ENCODE assay signal across 18 mouse cellular contexts in genomic region chr1:134231270-134231669, GRCm38 (mm10). TPM values are rescaled to one million over a fixed set of nuclear protein-coding genes. Genes with fewer than 3 reads are reported as not detected.
DNase-seq lines count a peak whose midpoint lies in the region; ATAC-seq and TF ChIP-seq lines count a peak whose summit lies in the region.
"Had no signal": no experiment of that assay in that cellular context is flagged by ENCODE, and none has a peak within 500 bp of the region (broad histone marks: within the 10 kb centered on the region; RNA-seq: fewer than 3 reads in every experiment).

No protein-coding gene starts in this region.

- DNase-seq in neural tube, embryonic 10.5 days (ENCODE audit: extremely low spot score, low spot score), result no peak
- peak; percentile 63 for DNase-seq in heart, postnatal 4 days
- DNase-seq: forebrain, postnatal 0 days; gastrocnemius, postnatal 14 days; lung, embryonic 14.5 days; thymus, postnatal 4 days had no signal

- peaks cover 43% of the 10 kb centered on the region for H3K4me1 ChIP-seq in forebrain, embryonic 16.5 days (replicated peaks; ENCODE audit: control insufficient read depth, insufficient read depth, low read length)
- peaks cover 35% of the 10 kb centered on the region for H3K4me1 ChIP-seq in forebrain, embryonic 13.5 days
- H3K4me1 ChIP-seq in neural tube, embryonic 15.5 days, result peaks cover 63% of the 10 kb centered on the region
- peaks cover 8% of the 10 kb centered on the region for H3K4me1 ChIP-seq in cortical plate, adult 2 months (ENCODE audit: control insufficient read depth, insufficient read depth, low read length)
- peaks cover 25% of the 10 kb centered on the region for H3K4me1 ChIP-seq in kidney, embryonic 14.5 days (ENCODE audit: control insufficient read depth, insufficient read depth, low read length)

- no peak for ATAC-seq in forebrain, embryonic 16.5 days
- ATAC-seq in forebrain, embryonic 13.5 days, result no peak
- ATAC-seq in neural tube, embryonic 15.5 days (ENCODE audit: low FRiP score), result no peak
- ATAC-seq in megakaryocyte-erythroid progenitor cell, adult 5-6 weeks (replicated peaks; ENCODE audit: low FRiP score, low TSS enrichment, poor library complexity, severe bottlenecking), result no peak
- ATAC-seq in kidney, embryonic 14.5 days (ENCODE audit: low FRiP score, low TSS enrichment), result no peak
- ATAC-seq: forebrain, postnatal 0 days had no signal

- no peak for TF ChIP-seq POLR2A in cortical plate, adult 2 months (IDR thresholded peaks at IDR 0.05; ENCODE audit: extremely low read depth, insufficient read depth, low read length)

- TF ChIP-seq CTCF in cortical plate, adult 2 months (IDR thresholded peaks at IDR 0.05; ENCODE audit: extremely low read depth, insufficient read depth, low read length), result no peak

- H3K4me2 ChIP-seq in forebrain, embryonic 16.5 days (ENCODE audit: low read length), result peak overlapping the region; percentile 23; the same call in 1 of the 2 replicates
- H3K4me2 ChIP-seq in forebrain, embryonic 13.5 days, result no peak overlapping the region
- 0 out of 2 replicates have a peak overlapping the region, but pooled peaks have one; percentile 13 for H3K4me2 ChIP-seq in neural tube, embryonic 15.5 days
- H3K4me2 ChIP-seq in kidney, embryonic 14.5 days (replicated peaks; ENCODE audit: low read depth, low read length), result no peak overlapping the region
- H3K4me2 ChIP-seq: embryonic facial prominence, embryonic 15.5 days; limb, embryonic 15.5 days; lung, embryonic 14.5 days; stomach, embryonic 15.5 days had no signal

- H3K9ac ChIP-seq in forebrain, embryonic 16.5 days (replicated peaks; ENCODE audit: low read depth, low read length), result no peak overlapping the region
- no peak overlapping the region for H3K9ac ChIP-seq in forebrain, embryonic 13.5 days
- H3K9ac ChIP-seq in neural tube, embryonic 15.5 days (replicated peaks), result no peak overlapping the region
- H3K9ac ChIP-seq in kidney, embryonic 14.5 days (ENCODE audit: low read depth, low read length), result no peak overlapping the region
- H3K9ac ChIP-seq: embryonic facial prominence, embryonic 15.5 days; forebrain, postnatal 0 days; limb, embryonic 15.5 days; lung, embryonic 14.5 days; stomach, embryonic 15.5 days had no signal

- peaks cover 14% of the 10 kb centered on the region; the same call in 1 of the 2 replicates for H3K27me3 ChIP-seq in forebrain, embryonic 16.5 days (replicated peaks; ENCODE audit: control insufficient read depth, insufficient read depth, low read length)
- peaks cover 33% of the 10 kb centered on the region for H3K27me3 ChIP-seq in forebrain, embryonic 13.5 days
- peaks cover 7% of the 10 kb centered on the region; the same call in 1 of the 2 replicates for H3K27me3 ChIP-seq in neural tube, embryonic 15.5 days (replicated peaks)
- H3K27me3 ChIP-seq in kidney, embryonic 14.5 days (ENCODE audit: control insufficient read depth, insufficient read depth, low read length), result peaks cover 27% of the 10 kb centered on the region

- no peaks in the 10 kb centered on the region for H3K9me3 ChIP-seq in forebrain, embryonic 16.5 days (ENCODE audit: control insufficient read depth, low read length)
- no peaks in the 10 kb centered on the region for H3K9me3 ChIP-seq in forebrain, embryonic 13.5 days (replicated peaks)
- H3K9me3 ChIP-seq in neural tube, embryonic 15.5 days (replicated peaks), result no peaks in the 10 kb centered on the region
- H3K9me3 ChIP-seq in kidney, embryonic 14.5 days (ENCODE audit: control insufficient read depth, low read length), result no peaks in the 10 kb centered on the region
- H3K9me3 ChIP-seq: embryonic facial prominence, embryonic 15.5 days; limb, embryonic 15.5 days; megakaryocyte, embryonic 14.5 days; stomach, embryonic 15.5 days had no signal

- no peak overlapping the region for H3K27ac ChIP-seq in forebrain, embryonic 16.5 days (ENCODE audit: low read length)
- H3K27ac ChIP-seq in forebrain, embryonic 13.5 days, result no peak overlapping the region
- H3K27ac ChIP-seq in neural tube, embryonic 15.5 days (replicated peaks), result no peak overlapping the region
- no peak overlapping the region for H3K27ac ChIP-seq in cortical plate, adult 2 months (ENCODE audit: insufficient read depth, low read length)
- no peak overlapping the region for H3K27ac ChIP-seq in kidney, embryonic 14.5 days (ENCODE audit: low read depth, low read length)
- H3K27ac ChIP-seq: embryonic facial prominence, embryonic 15.5 days; limb, embryonic 15.5 days; stomach, embryonic 15.5 days had no signal

- H3K4me3 ChIP-seq in forebrain, embryonic 16.5 days (replicated peaks; ENCODE audit: low read length), result no peak overlapping the region
- H3K4me3 ChIP-seq in forebrain, embryonic 13.5 days, result no peak overlapping the region
- no peak overlapping the region for H3K4me3 ChIP-seq in neural tube, embryonic 15.5 days (replicated peaks)
- peak overlapping the region; percentile 7; the same call in 1 of the 2 replicates for H3K4me3 ChIP-seq in cortical plate, adult 2 months (ENCODE audit: insufficient read depth, low read length)
- no peak overlapping the region for H3K4me3 ChIP-seq in kidney, embryonic 14.5 days (ENCODE audit: low read length)
- H3K4me3 ChIP-seq: embryonic facial prominence, embryonic 15.5 days; limb, embryonic 15.5 days; megakaryocyte, embryonic 14.5 days; stomach, embryonic 15.5 days had no signal

- 66% methylated on average over 3 of the region's 3 CpGs for WGBS in forebrain, embryonic 16.5 days
- WGBS in forebrain, embryonic 13.5 days, result 77% methylated on average over 3 of the region's 3 CpGs
- WGBS in neural tube, embryonic 15.5 days, result 75% methylated on average over 3 of the region's 3 CpGs
- 85% methylated on average over 3 of the region's 3 CpGs for WGBS in kidney, embryonic 14.5 days

- no peaks in the 10 kb centered on the region for H3K36me3 ChIP-seq in forebrain, embryonic 16.5 days (ENCODE audit: control insufficient read depth, insufficient read depth)
- no peaks in the 10 kb centered on the region for H3K36me3 ChIP-seq in forebrain, embryonic 13.5 days (ENCODE audit: poor library complexity, severe bottlenecking)
- H3K36me3 ChIP-seq in neural tube, embryonic 15.5 days, result no peaks in the 10 kb centered on the region
- H3K36me3 ChIP-seq in kidney, embryonic 14.5 days (ENCODE audit: control insufficient read depth, insufficient read depth, low read length), result no peaks in the 10 kb centered on the region
- H3K36me3 ChIP-seq: embryonic facial prominence, embryonic 15.5 days; limb, embryonic 15.5 days; stomach, embryonic 15.5 days had no signal

RNA-seq across cellular contexts. Expression of gene Adora1, which starts 4.0 kb away (rescaled TPM):
- polyA plus RNA-seq in forebrain, embryonic 16.5 days (2015; fragmentation: Nextera tagmentation; extraction: Ambion mirVana), result 21.3 and 21.5 TPM in 2 replicates
- polyA plus RNA-seq in forebrain, embryonic 13.5 days (2015; fragmentation: Nextera tagmentation; extraction: Ambion mirVana), result 3.3 and 4.6 TPM in 2 replicates
- 23.8 and 28.8 TPM in 2 replicates for polyA plus RNA-seq in neural tube, embryonic 15.5 days (2015; fragmentation: Nextera tagmentation; extraction: Ambion mirVana)
- 154 and 161 TPM in 2 replicates for polyA plus RNA-seq in cortical plate, adult 2 months (2012; rRNA removed)
- total RNA-seq in heart, postnatal 4 days (2021), result 1 to 10 TPM; 9.3 to 9.9 TPM
- total RNA-seq in megakaryocyte-erythroid progenitor cell, adult 5-6 weeks (2014; fragmentation: Nextera tagmentation), result not detected in 2 replicates
- not detected in 2 replicates for total RNA-seq in megakaryocyte-erythroid progenitor cell, adult 5-6 weeks (2017)
- polyA plus RNA-seq in kidney, embryonic 14.5 days (2014; fragmentation: Nextera tagmentation; extraction: Ambion mirVana), result 3.2 TPM in 2 replicates
- total RNA-seq: common myeloid progenitor, adult 5-6 weeks; MEL had no signal

RNA-seq across cellular contexts. Expression of gene Mybph, which starts 38.0 kb away (rescaled TPM):
- polyA plus RNA-seq in forebrain, embryonic 16.5 days (2015; fragmentation: Nextera tagmentation; extraction: Ambion mirVana), result 0.24 TPM in 1 of 2 replicates, not detected in the other
- polyA plus RNA-seq in forebrain, embryonic 13.5 days (2015; fragmentation: Nextera tagmentation; extraction: Ambion mirVana), result not detected in 2 replicates
- polyA plus RNA-seq in neural tube, embryonic 15.5 days (2015; fragmentation: Nextera tagmentation; extraction: Ambion mirVana), result 2.7 and 4.4 TPM in 2 replicates
- polyA plus RNA-seq in cortical plate, adult 2 months (2012; rRNA removed), result 0.17 and 0.23 TPM in 2 replicates
- not detected for total RNA-seq in heart, postnatal 4 days (2021)
- not detected in 2 replicates for total RNA-seq in megakaryocyte-erythroid progenitor cell, adult 5-6 weeks (2014; fragmentation: Nextera tagmentation)
- total RNA-seq in megakaryocyte-erythroid progenitor cell, adult 5-6 weeks (2017), result not detected in 2 replicates
- 0.27 and 0.36 TPM in 2 replicates for polyA plus RNA-seq in kidney, embryonic 14.5 days (2014; fragmentation: Nextera tagmentation; extraction: Ambion mirVana)
- total RNA-seq: common myeloid progenitor, adult 5-6 weeks; MEL had no signal
- polyA plus RNA-seq: lung, embryonic 14.5 days had no signal

RNA-seq across cellular contexts. Expression of gene Chil1, which starts 49.3 kb away (rescaled TPM):
- 1.9 and 2.1 TPM in 2 replicates for polyA plus RNA-seq in forebrain, embryonic 16.5 days (2015; fragmentation: Nextera tagmentation; extraction: Ambion mirVana)
- polyA plus RNA-seq in forebrain, embryonic 13.5 days (2015; fragmentation: Nextera tagmentation; extraction: Ambion mirVana), result 2.0 and 3.2 TPM in 2 replicates
- 2.0 and 2.1 TPM in 2 replicates for polyA plus RNA-seq in neural tube, embryonic 15.5 days (2015; fragmentation: Nextera tagmentation; extraction: Ambion mirVana)
- polyA plus RNA-seq in cortical plate, adult 2 months (2012; rRNA removed), result 18.0 and 18.1 TPM in 2 replicates
- total RNA-seq in heart, postnatal 4 days (2021), result under 1 TPM; 0.33 to 0.65 TPM
- 0.77 TPM in 1 of 2 replicates, not detected in the other for total RNA-seq in megakaryocyte-erythroid progenitor cell, adult 5-6 weeks (2014; fragmentation: Nextera tagmentation)
- total RNA-seq in megakaryocyte-erythroid progenitor cell, adult 5-6 weeks (2017), result 0.84 and 2.4 TPM in 2 replicates
- polyA plus RNA-seq in kidney, embryonic 14.5 days (2014; fragmentation: Nextera tagmentation; extraction: Ambion mirVana), result 0.57 and 1.6 TPM in 2 replicates
- total RNA-seq: MEL had no signal
- polyA plus RNA-seq: lung, embryonic 14.5 days had no signal

RNA-seq across cellular contexts. Expression of gene Myog, which starts 58.5 kb away (rescaled TPM):
- 0.32 TPM in 1 of 2 replicates, not detected in the other for polyA plus RNA-seq in forebrain, embryonic 16.5 days (2015; fragmentation: Nextera tagmentation; extraction: Ambion mirVana)
- not detected in 2 replicates for polyA plus RNA-seq in forebrain, embryonic 13.5 days (2015; fragmentation: Nextera tagmentation; extraction: Ambion mirVana)
- polyA plus RNA-seq in neural tube, embryonic 15.5 days (2015; fragmentation: Nextera tagmentation; extraction: Ambion mirVana), result 7.1 and 9.9 TPM in 2 replicates
- 0.08 and 0.13 TPM in 2 replicates for polyA plus RNA-seq in cortical plate, adult 2 months (2012; rRNA removed)
- under 1 TPM; 0.48 to 0.52 TPM for total RNA-seq in heart, postnatal 4 days (2021)
- total RNA-seq in megakaryocyte-erythroid progenitor cell, adult 5-6 weeks (2014; fragmentation: Nextera tagmentation), result not detected in 2 replicates
- total RNA-seq in megakaryocyte-erythroid progenitor cell, adult 5-6 weeks (2017), result not detected in 2 replicates
- polyA plus RNA-seq in kidney, embryonic 14.5 days (2014; fragmentation: Nextera tagmentation; extraction: Ambion mirVana), result 0.97 and 1.4 TPM in 2 replicates
- total RNA-seq: common myeloid progenitor, adult 5-6 weeks; MEL had no signal
- polyA plus RNA-seq: lung, embryonic 14.5 days had no signal

Comparison
In these comparisons a context has a peak if more than half of its experiments do, and no peak if none do; other contexts are left out.
1. H3K4me2 ChIP-seq: peak in forebrain, embryonic 16.5 days (single experiment) and neural tube, embryonic 15.5 days (single experiment); none in forebrain, embryonic 13.5 days (single experiment) and kidney, embryonic 14.5 days (single experiment).